Mouse (Mus musculus): ENCODE data around the gene Gm15155. TPM values are rescaled to one million over a fixed set of nuclear protein-coding genes. Genes with fewer than 3 reads are reported as not detected.

Gm15155 gene
- not detected in 2 replicates for polyA plus RNA-seq (2012; rRNA removed; ENCODE audit: low replicate concordance)

DNA sequence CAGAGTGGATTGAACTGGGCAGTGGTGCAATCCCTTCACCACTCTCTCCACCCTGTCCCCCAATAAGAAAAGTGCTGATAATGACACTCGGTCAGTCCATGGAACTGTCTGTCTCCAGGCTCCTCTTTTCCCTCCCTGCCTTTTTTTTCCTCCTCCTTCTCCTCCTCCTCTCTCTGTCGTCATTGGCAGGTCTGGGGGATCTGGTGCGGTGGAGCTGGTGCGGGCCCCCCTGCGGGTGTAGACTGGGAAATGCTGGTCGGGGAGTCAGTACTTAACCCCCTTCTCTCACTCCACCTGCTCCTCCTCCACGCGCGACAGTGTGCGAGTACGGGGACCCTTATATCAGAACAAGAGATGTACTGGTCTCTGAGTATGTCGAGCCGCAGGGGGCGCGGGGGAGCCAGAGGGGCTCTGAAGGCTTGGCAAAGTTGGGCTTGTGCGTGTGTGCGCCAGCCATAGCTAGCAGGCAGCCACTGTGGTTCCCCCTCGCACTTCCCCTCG lies at the start of gene Gm15155:
Gene Gm15155 (plus strand): TSS at position 401 of the 501 bp plus-strand sequence.

DNA sequence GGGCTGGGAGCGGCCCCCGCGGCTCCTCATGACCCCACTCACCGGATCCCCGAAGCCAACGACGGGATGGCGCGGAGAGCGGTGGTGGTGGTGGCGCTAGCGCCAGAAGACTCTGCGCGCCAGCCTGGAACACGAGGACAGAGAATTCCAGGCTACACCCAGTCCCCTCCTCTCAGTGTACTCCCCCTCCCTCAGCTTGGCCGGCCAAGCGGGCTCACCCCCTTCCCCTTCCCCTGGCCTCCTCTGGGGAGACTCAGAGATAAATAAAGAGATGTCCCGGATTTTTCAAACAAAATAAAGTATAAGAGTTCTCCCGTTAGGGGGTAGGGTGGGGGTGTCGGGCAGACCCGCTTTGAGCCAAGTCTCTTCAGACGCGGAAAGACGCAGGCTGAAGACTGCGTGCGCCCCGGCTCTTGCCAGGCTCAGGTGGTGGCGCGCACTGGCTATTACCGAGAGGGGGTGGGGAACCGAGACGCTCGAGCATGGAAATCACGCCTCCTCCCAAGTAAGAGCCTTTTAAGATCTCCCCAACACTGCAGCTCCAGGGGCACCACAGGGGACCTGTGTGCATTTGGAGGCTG lies 750 bp upstream of the Gm15155 start, which contains the start of gene Ptchd1:
Gene Ptchd1 (minus strand): TSS at position 114 of the 581 bp plus-strand sequence.

Other genes starting within 250 kb of the Gm15155 start
- 0.31 and 0.73 TPM in 2 replicates for gene Ptchd1, start 927 bp upstream of the Gm15155 start, polyA plus RNA-seq (2012; rRNA removed; ENCODE audit: low replicate concordance)